Mouse (Mus musculus) hindbrain, embryonic 14.5 days (tissue): Measurements from ENCODE around the gene Agpat2. TPM values are rescaled to one million over a fixed set of nuclear protein-coding genes. Genes with fewer than 3 reads are reported as not detected.

Source experiments
- ATAC-seq: fragments of 200-750 bp; cut with Nextera tagmentation; 2 replicates; pipeline ENCODE4 v1.8.0; 2017; ENCODE audit warnings: moderate number of reproducible peaks, mild to moderate bottlenecking, moderate TSS enrichment, moderate library complexity; ENCODE audit not compliant: low FRiP score
- DNase-seq: peaks from one replicate; pipeline ENCODE4 v3.0.0-alpha.2; 2015; ENCODE audit warnings: low spot score
- H3K27ac ChIP-seq: fragments of 300-500 bp; sonication (generic); 2 replicates; pipeline ENCODE4 v1.5.1; 2014; ENCODE audit warnings: mild to moderate bottlenecking, moderate library complexity
- H3K27me3 ChIP-seq: fragments of 300-500 bp; sonication (generic); 2 replicates; pipeline ENCODE4 v1.6.1; 2014; ENCODE audit warnings: mild to moderate bottlenecking, low read length, mixed read lengths; ENCODE audit not compliant: control insufficient read depth, insufficient read depth
- H3K36me3 ChIP-seq: fragments of 300-500 bp; sonication (generic); replicated peaks from 2 replicates; pipeline ENCODE4 v1.6.1; 2014; ENCODE audit not compliant: control insufficient read depth, insufficient read depth
- H3K4me1 ChIP-seq: fragments of 300-500 bp; sonication (generic); replicated peaks from 2 replicates; pipeline ENCODE4 v1.6.1; 2014; ENCODE audit warnings: antibody characterized with exemption, low read length, mixed read lengths; ENCODE audit not compliant: control insufficient read depth, insufficient read depth
- H3K4me2 ChIP-seq: fragments of 300-500 bp; sonication (generic); replicated peaks from 2 replicates; pipeline ENCODE4 v1.6.1; 2014; ENCODE audit warnings: mild to moderate bottlenecking, moderate library complexity
- H3K4me3 ChIP-seq: fragments of 300-500 bp; sonication (generic); replicated peaks from 2 replicates; pipeline ENCODE4 v1.5.1; 2014; ENCODE audit warnings: mild to moderate bottlenecking, low read length
- H3K9ac ChIP-seq: fragments of 300-500 bp; sonication (generic); 2 replicates; pipeline ENCODE4 v1.6.1; 2014
- H3K9me3 ChIP-seq: fragments of 300-500 bp; sonication (generic); 2 replicates; pipeline ENCODE4 v1.6.1; 2016; ENCODE audit warnings: low read length; ENCODE audit not compliant: control insufficient read depth
- WGBS: fragments of 180-500 bp; shearing (Covaris S2); extraction: QIAGEN DNeasy Blood & Tissue Kit; methylation state at CpG from one replicate; pipeline ENCODE4 v1.1.7; 2014; 5-methylcytosine and 5-hydroxymethylcytosine counted together
- microRNA counts: library from miRNA; unstranded; fragments of <30 nt; microRNA quantifications from one replicate; lab custom pipeline; 2016
- microRNA-seq: library from miRNA; unstranded; fragments of <30 nt; microRNA quantifications from one replicate; pipeline ENCODE4, GENCODE M21; 2016
- polyA plus RNA-seq: library from polyadenylated mRNA; unstranded; fragments of >200 nt; fragmentation: Nextera tagmentation; extraction: Ambion mirVana; gene quantifications from 2 replicates; pipeline ENCODE4 v1.2.1, GENCODE M21; 2014

Gene Agpat2
- polyA plus RNA-seq, 1 experiment from 2014 or later, result 6.6 TPM

DNA sequence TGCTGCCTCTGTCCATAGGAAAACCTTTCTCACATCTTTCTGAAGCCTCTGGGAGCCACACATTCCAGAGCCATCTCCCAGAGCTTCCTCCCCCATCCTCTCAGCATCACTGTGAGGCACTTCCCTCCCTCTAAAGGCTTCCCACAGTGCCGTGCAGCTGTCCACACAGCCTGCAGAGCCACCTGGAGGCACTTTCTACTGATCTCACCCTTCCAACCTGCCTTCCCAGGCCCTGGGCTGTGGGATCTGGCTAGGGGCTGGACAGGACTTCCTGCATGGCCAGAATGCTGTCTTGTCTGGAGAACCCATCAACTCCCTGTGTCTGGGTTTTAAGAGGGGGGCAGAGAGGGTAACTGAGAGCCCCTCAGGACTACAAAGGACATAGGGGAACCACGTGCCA is 56.7 kb downstream of the Agpat2 start:
- 24% methylated on average over 2 of the region's 2 CpGs for WGBS
- no peak overlapping the region for H3K4me2 ChIP-seq
- H3K9ac ChIP-seq, result no peak overlapping the region
- no peak overlapping the region for H3K27ac ChIP-seq
- H3K27me3 ChIP-seq, result no peaks in the 10 kb centered on the region
- peaks cover 17% of the 10 kb centered on the region; the same call in 1 of the 2 replicates for H3K4me1 ChIP-seq
- H3K4me3 ChIP-seq, result no peak overlapping the region
- no peak for ATAC-seq
- H3K9me3 ChIP-seq, result no peaks in the 10 kb centered on the region
- H3K36me3 ChIP-seq, result no peaks in the 10 kb centered on the region
- DNase-seq, result no peak

DNA sequence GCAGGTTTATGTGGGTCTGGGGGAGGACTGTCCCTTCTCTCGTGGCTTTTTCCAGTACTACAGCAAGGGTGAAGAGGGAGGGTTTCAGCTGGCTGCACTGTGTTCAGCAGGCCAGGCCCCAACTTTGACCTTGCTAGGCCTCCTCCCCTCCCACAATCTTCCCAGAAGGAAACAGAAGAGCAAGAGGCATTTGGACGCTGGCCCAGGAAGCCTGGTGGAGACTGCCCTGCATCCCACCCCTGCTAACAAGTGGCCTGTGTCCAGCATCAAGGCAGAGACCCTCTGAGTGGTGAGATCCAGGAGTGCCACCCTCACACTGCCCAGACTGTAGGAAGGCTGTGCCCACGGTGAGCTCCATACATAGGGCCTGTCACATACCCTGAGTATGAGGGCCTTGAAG is 60.0 kb downstream of the Agpat2 start:
- DNase-seq (no peak), ATAC-seq (no peak)
- no peaks in the 10 kb centered on the region for H3K9me3 ChIP-seq
- H3K4me1 ChIP-seq, result peaks cover 20% of the 10 kb centered on the region
- no peak overlapping the region for H3K4me3 ChIP-seq
- H3K27me3 ChIP-seq, result no peaks in the 10 kb centered on the region
- no peak overlapping the region for H3K9ac ChIP-seq
- H3K27ac ChIP-seq, result no peak overlapping the region
- H3K4me2 ChIP-seq, result no peak overlapping the region
- WGBS, result 68% methylated on average over 3 of the region's 3 CpGs
- no peaks in the 10 kb centered on the region for H3K36me3 ChIP-seq

DNA sequence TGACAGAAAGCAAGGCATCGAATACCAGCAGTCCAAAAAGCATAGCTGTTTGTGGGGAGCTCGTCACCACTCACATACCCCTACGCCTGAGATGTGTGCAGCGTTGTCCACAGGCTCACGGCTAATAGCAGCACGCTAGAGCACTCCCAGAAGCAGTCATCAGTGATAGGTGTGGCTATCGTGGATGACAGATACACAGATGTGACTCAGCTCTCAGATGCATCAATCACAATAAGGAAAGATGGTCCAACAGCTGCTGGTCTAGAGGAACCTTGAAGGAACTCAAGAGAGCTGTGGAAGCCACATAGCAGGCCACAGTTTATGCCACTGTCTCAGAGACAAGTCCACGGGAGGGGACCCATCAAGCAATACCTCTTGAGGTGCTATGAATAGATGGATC is 60.4 kb downstream of the Agpat2 start:
- Histone ChIP-seq H3K4me3 (no peak overlapping the region), H3K36me3 (no peaks in the 10 kb centered on the region), H3K27me3 (no peaks in the 10 kb centered on the region), H3K4me1 (peaks cover 20% of the 10 kb centered on the region), H3K9ac (no peak overlapping the region), H3K4me2 (no peak overlapping the region), H3K9me3 (no peaks in the 10 kb centered on the region), H3K27ac (no peak overlapping the region)
- 91% methylated on average over 8 of the region's 8 CpGs for WGBS
- no peak for DNase-seq
- no peak for ATAC-seq

DNA sequence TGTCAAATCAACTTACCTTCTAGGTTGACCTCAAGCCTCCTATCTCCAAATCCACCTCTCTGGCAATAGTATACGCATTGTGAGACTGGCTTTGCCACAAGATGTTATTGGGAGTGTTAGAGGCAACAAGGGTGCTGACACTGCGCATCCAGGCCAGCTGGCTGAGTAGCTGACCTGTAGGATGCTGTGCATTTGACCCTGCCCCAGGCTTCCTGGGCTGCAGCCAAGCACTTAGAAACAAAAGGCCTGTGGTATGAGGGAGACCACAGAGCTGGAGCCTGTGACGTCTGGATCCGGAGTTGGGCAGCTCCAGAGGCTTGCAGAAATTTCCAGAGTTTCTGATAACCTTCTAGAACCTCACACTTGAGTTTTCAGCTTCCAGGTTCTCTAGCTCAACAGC is 61.1 kb downstream of the Agpat2 start:
- ATAC-seq (no peak), DNase-seq (no peak)
- 67% methylated on average over 4 of the region's 4 CpGs for WGBS
- H3K27me3 ChIP-seq, result no peaks in the 10 kb centered on the region
- no peak overlapping the region for H3K9ac ChIP-seq
- H3K36me3 ChIP-seq, result no peaks in the 10 kb centered on the region
- no peak overlapping the region for H3K4me2 ChIP-seq
- peaks cover 20% of the 10 kb centered on the region for H3K4me1 ChIP-seq
- no peak overlapping the region for H3K27ac ChIP-seq
- no peaks in the 10 kb centered on the region for H3K9me3 ChIP-seq
- no peak overlapping the region for H3K4me3 ChIP-seq

MicroRNAs within 50 kb of the gene (microRNA counts, 519-probe panel; counts per million panel counts)
- 7,051 counts per million, percentile 94 among the panel's probes with 10 or more counts for microRNA mmu-miR-126-3p (lab: Ali Mortazavi, UCI)
- 4,711 counts per million, percentile 47 among the panel's probes with 10 or more counts for microRNA mmu-miR-126-5p (lab: Ali Mortazavi, UCI)

Small RNAs within 50 kb of the gene (microRNA-seq; reads per million reads assigned to microRNA genes)
- gene Mir126a (0.48 reads per million), gene Mir126b (not detected)

Other genes starting within 250 kb of the Agpat2 start
- 1.9 and 2.1 TPM in 2 replicates for gene Card9, start 243.5 kb downstream of the Agpat2 start, polyA plus RNA-seq
- gene Snapc4, start 223.8 kb downstream of the Agpat2 start, polyA plus RNA-seq, result 25.4 and 29.3 TPM in 2 replicates
- 134 and 141 TPM in 2 replicates for gene Entr1, start 215.1 kb downstream of the Agpat2 start, polyA plus RNA-seq
- gene Pmpca, start 215.1 kb downstream of the Agpat2 start, polyA plus RNA-seq, result 76.8 and 81.6 TPM in 2 replicates
- 22.1 and 23.0 TPM in 2 replicates for gene Inpp5e, start 195.2 kb downstream of the Agpat2 start, polyA plus RNA-seq
- 29.1 and 30.0 TPM in 2 replicates for gene Sec16a, start 159.2 kb downstream of the Agpat2 start, polyA plus RNA-seq
- gene Notch1, start 87.8 kb downstream of the Agpat2 start, polyA plus RNA-seq, result 23.3 and 25.6 TPM in 2 replicates
- 62.2 and 69.2 TPM in 2 replicates for gene Egfl7, start 24.4 kb downstream of the Agpat2 start, polyA plus RNA-seq
- gene Gm20532, start 17.8 kb downstream of the Agpat2 start, polyA plus RNA-seq, result not detected in 2 replicates
- gene Fam69b, start 24.0 kb upstream of the Agpat2 start, polyA plus RNA-seq, result 128 and 136 TPM in 2 replicates
- not detected in 2 replicates for gene Lcn4, start 66.9 kb upstream of the Agpat2 start, polyA plus RNA-seq